Mouse (Mus musculus): ENCODE measurements around the gene Rbpj.

DNA sequence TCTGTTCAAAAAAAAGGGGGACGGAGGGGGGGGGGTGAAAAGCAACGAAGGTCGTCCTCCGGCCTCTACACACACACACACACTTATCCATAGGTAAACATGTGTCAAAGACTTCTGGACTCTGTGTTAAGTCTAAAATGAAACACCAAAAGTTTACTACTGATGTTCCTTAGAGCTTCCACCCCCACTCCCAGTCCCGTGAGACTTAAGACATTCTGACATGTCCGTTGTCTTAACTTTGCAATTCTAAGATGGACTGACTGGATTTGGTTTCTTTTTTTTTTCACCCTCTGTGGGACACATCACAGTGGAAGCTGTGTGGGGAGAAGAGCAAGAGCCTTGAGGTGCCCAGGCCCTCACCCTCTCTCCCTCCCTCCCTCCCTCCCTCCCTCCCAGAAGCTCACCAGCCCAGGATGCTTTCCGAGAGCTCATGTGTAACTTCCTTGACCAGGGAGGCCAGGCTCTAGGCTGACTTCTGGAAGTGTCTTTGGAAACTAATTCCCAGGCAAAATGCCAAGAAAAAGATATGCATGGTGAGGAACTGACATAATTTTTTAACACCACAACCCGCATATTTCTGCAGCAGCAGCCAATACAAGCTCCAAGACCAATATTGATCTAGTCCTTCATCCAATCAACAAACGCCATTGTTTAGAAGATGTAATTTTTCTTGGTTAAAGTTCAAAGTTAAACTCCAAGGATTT is 31.0 kb downstream of the Rbpj start:
- no peak for TF ChIP-seq POLR2A (IDR thresholded peaks at IDR 0.05; ENCODE audit: control insufficient read depth, extremely low read depth, insufficient read depth, low read length, poor library complexity)
- no peak for TF ChIP-seq CTCF (IDR thresholded peaks at IDR 0.05; ENCODE audit: borderline replicate concordance, control insufficient read depth, extremely low read depth, insufficient read depth, low read length, poor library complexity)
